In genomic region chr9:62520933-62521332, GRCm38 (mm10) we compare ENCODE assay signal across 9 mouse cellular contexts. TPM values are rescaled to one million over a fixed set of nuclear protein-coding genes. Genes with fewer than 3 reads are reported as not detected.
A peak's percentile ranks its signal among the peaks of the same experiment; 100 is the strongest.
DNase-seq lines count a peak whose midpoint lies in the region; ATAC-seq and TF ChIP-seq lines count a peak whose summit lies in the region.
"Had no signal": no experiment of that assay in that cellular context is flagged by ENCODE, and none has a peak within 500 bp of the region (broad histone marks: within the 10 kb centered on the region; RNA-seq: fewer than 3 reads in every experiment).

No protein-coding gene starts in this region.

- H3K27ac ChIP-seq in heart, embryonic 10.5 days, result peak overlapping the region; percentile 74
- H3K27ac ChIP-seq in forebrain, postnatal 0 days (ENCODE audit: low read depth, low read length), result peak overlapping the region; percentile 35; the same call in 1 of the 2 replicates
- peak overlapping the region; percentile 45 for H3K27ac ChIP-seq in midbrain, embryonic 15.5 days
- H3K27ac ChIP-seq: limb, embryonic 12.5 days had no signal

- no peaks in the 10 kb centered on the region for H3K36me3 ChIP-seq in heart, embryonic 10.5 days
- H3K36me3 ChIP-seq in forebrain, postnatal 0 days (ENCODE audit: insufficient read depth), result no peaks in the 10 kb centered on the region
- no peaks in the 10 kb centered on the region for H3K36me3 ChIP-seq in midbrain, embryonic 15.5 days (replicated peaks)
- H3K36me3 ChIP-seq: limb, embryonic 12.5 days had no signal

- no peak for DNase-seq in heart, embryonic 10.5 days (ENCODE audit: low spot score)
- no peak for DNase-seq in heart, adult 18-20 months
- DNase-seq in lung, adult 2 months, result no peak
- DNase-seq in lung, postnatal 25 days (ENCODE audit: low spot score), result no peak
- DNase-seq in forebrain, postnatal 0 days, result no peak
- no peak for DNase-seq in layer of hippocampus, postnatal 36 days

- TF ChIP-seq CTCF in lung, adult 2 months (IDR thresholded peaks at IDR 0.05; ENCODE audit: insufficient read depth, low read length), result no peak
- no peak for TF ChIP-seq CTCF in forebrain, postnatal 0 days (IDR thresholded peaks at IDR 0.05; ENCODE audit: low read depth)

- no peak for TF ChIP-seq POLR2A in lung, adult 2 months (IDR thresholded peaks at IDR 0.05; ENCODE audit: borderline replicate concordance, extremely low read depth, low read depth, low read length)

- no peak for ATAC-seq in forebrain, postnatal 0 days
- ATAC-seq in midbrain, embryonic 15.5 days (replicated peaks), result no peak
- no peak for ATAC-seq in CD4-positive, CD25-positive, alpha-beta regulatory T cell, adult 4 months

- no peaks in the 10 kb centered on the region for H3K9me3 ChIP-seq in heart, embryonic 10.5 days
- no peaks in the 10 kb centered on the region for H3K9me3 ChIP-seq in forebrain, postnatal 0 days (ENCODE audit: low read length)
- no peaks in the 10 kb centered on the region for H3K9me3 ChIP-seq in midbrain, embryonic 15.5 days
- H3K9me3 ChIP-seq: limb, embryonic 12.5 days had no signal

- no peak overlapping the region for H3K9ac ChIP-seq in forebrain, postnatal 0 days
- H3K9ac ChIP-seq in midbrain, embryonic 15.5 days, result no peak overlapping the region
- H3K9ac ChIP-seq: limb, embryonic 12.5 days had no signal

- 24% methylated on average over 9 of the region's 9 CpGs for WGBS in heart, embryonic 10.5 days
- WGBS in lung, adult 2 months, result 41% methylated on average over 9 of the region's 9 CpGs
- WGBS in forebrain, postnatal 0 days, result 45% methylated on average over 9 of the region's 9 CpGs
- 50% methylated on average over 9 of the region's 9 CpGs for WGBS in midbrain, embryonic 15.5 days

- H3K4me3 ChIP-seq in heart, embryonic 10.5 days, result no peak overlapping the region
- peak overlapping the region; percentile 6 for H3K4me3 ChIP-seq in lung, adult 2 months (replicated peaks; ENCODE audit: extremely low read depth, low read depth, low read length)
- H3K4me3 ChIP-seq in forebrain, postnatal 0 days (ENCODE audit: low read depth, low read length), result no peak overlapping the region
- no peak overlapping the region for H3K4me3 ChIP-seq in midbrain, embryonic 15.5 days
- H3K4me3 ChIP-seq: limb, embryonic 12.5 days had no signal

- peaks cover 76% of the 10 kb centered on the region for H3K4me1 ChIP-seq in heart, embryonic 10.5 days
- H3K4me1 ChIP-seq in lung, adult 2 months (ENCODE audit: control insufficient read depth, insufficient read depth, low read length), result peaks cover 34% of the 10 kb centered on the region
- peaks cover 22% of the 10 kb centered on the region for H3K4me1 ChIP-seq in forebrain, postnatal 0 days (ENCODE audit: insufficient read depth)
- peaks cover 74% of the 10 kb centered on the region for H3K4me1 ChIP-seq in midbrain, embryonic 15.5 days

- H3K4me2 ChIP-seq in forebrain, postnatal 0 days (ENCODE audit: low read depth), result 0 out of 2 replicates have a peak overlapping the region, but pooled peaks have one; percentile 13
- no peak overlapping the region for H3K4me2 ChIP-seq in midbrain, embryonic 15.5 days
- H3K4me2 ChIP-seq: limb, embryonic 12.5 days had no signal

- peaks cover 6% of the 10 kb centered on the region; the same call in 1 of the 2 replicates for H3K27me3 ChIP-seq in heart, embryonic 10.5 days (ENCODE audit: insufficient read depth, poor library complexity, severe bottlenecking)
- no peaks in the 10 kb centered on the region for H3K27me3 ChIP-seq in forebrain, postnatal 0 days (ENCODE audit: insufficient read depth, low read length)
- no peaks in the 10 kb centered on the region for H3K27me3 ChIP-seq in midbrain, embryonic 15.5 days (replicated peaks)

RNA-seq across cellular contexts. Expression of gene Coro2b, which starts 15.9 kb away (rescaled TPM):
- polyA plus RNA-seq in heart, embryonic 10.5 days (2016; fragmentation: Nextera tagmentation; extraction: Ambion mirVana), result 6.0 and 6.3 TPM in 2 replicates
- 10 to 100 TPM; 13.3 to 13.8 TPM for total RNA-seq in heart, adult 18-20 months (2021)
- 48.8 and 51.9 TPM in 2 replicates for polyA plus RNA-seq in lung, adult 2 months (2012; rRNA removed)
- 43.3 and 53.2 TPM in 2 replicates for total RNA-seq in forebrain, postnatal 0 days (2014; rRNA removed)
- polyA plus RNA-seq in forebrain, postnatal 0 days (2015; fragmentation: Nextera tagmentation; extraction: Ambion mirVana), result 24.7 and 31.6 TPM in 2 replicates
- polyA plus RNA-seq in midbrain, embryonic 15.5 days (2015; fragmentation: Nextera tagmentation; extraction: Ambion mirVana), result 34.7 and 35.1 TPM in 2 replicates
- 1 to 10 TPM; 2.7 to 3.6 TPM for polyA plus RNA-seq in CD4-positive, CD25-positive, alpha-beta regulatory T cell, adult 4 months (2017; shearing (Covaris generic))
- 100 to 1,000 TPM; 238 TPM for total RNA-seq in layer of hippocampus, postnatal 36 days (2021)
